Mouse (Mus musculus) heart, embryonic 13.5 days (tissue): ENCODE measurements around the gene Iqgap2. TPM values are rescaled to one million over a fixed set of nuclear protein-coding genes. Genes with fewer than 3 reads are reported as not detected.

Experiments used
- ATAC-seq: fragments of 200-750 bp; cut with Nextera tagmentation; 2 replicates; pipeline ENCODE4 v1.8.0; 2017; ENCODE audit warnings: moderate TSS enrichment; ENCODE audit not compliant: insufficient number of reproducible peaks, low FRiP score, low TSS enrichment; ENCODE audit errors: extremely low read depth
- H3K27ac ChIP-seq: fragments of 300-500 bp; sonication (generic); replicated peaks from 2 replicates; pipeline ENCODE4 v1.5.1; 2015; ENCODE audit warnings: moderate library complexity, mild to moderate bottlenecking, inconsistent platforms
- H3K27me3 ChIP-seq: fragments of 300-500 bp; sonication (generic); replicated peaks from 2 replicates; pipeline ENCODE4 v1.6.1; 2015; ENCODE audit warnings: mild to moderate bottlenecking, inconsistent platforms
- H3K36me3 ChIP-seq: fragments of 300-500 bp; sonication (generic); 2 replicates; pipeline ENCODE4 v1.6.1; 2015; ENCODE audit warnings: mild to moderate bottlenecking, inconsistent platforms
- H3K4me1 ChIP-seq: fragments of 300-500 bp; sonication (generic); 2 replicates; pipeline ENCODE4 v1.6.1; 2015; ENCODE audit warnings: inconsistent platforms
- H3K4me2 ChIP-seq: fragments of 300-500 bp; sonication (generic); 2 replicates; pipeline ENCODE4 v1.6.1; 2015; ENCODE audit warnings: inconsistent platforms, mild to moderate bottlenecking, moderate library complexity
- H3K4me3 ChIP-seq: fragments of 300-500 bp; sonication (generic); 2 replicates; pipeline ENCODE4 v1.5.1; 2015; ENCODE audit warnings: moderate library complexity, mild to moderate bottlenecking, inconsistent platforms
- H3K9ac ChIP-seq: fragments of 300-500 bp; sonication (generic); 2 replicates; pipeline ENCODE4 v1.6.1; 2015; ENCODE audit warnings: inconsistent platforms, mild to moderate bottlenecking, moderate library complexity
- H3K9me3 ChIP-seq: fragments of 300-500 bp; sonication (generic); 2 replicates; pipeline ENCODE4 v1.6.1; 2016; ENCODE audit warnings: inconsistent platforms
- WGBS: fragments of 180-500 bp; shearing (Covaris S2); methylation state at CpG from one replicate; pipeline ENCODE4 v1.1.7; 2015; ENCODE audit warnings: mixed read lengths; 5-methylcytosine and 5-hydroxymethylcytosine counted together
- polyA plus RNA-seq: library from polyadenylated mRNA; unstranded; fragments of >200 nt; fragmentation: Nextera tagmentation; extraction: Ambion mirVana; gene quantifications from 2 replicates; pipeline ENCODE4 v1.2.1, GENCODE M21; 2015

Iqgap2 gene
- polyA plus RNA-seq, 1 experiment from 2014 or later: 3.6 TPM

DNA sequence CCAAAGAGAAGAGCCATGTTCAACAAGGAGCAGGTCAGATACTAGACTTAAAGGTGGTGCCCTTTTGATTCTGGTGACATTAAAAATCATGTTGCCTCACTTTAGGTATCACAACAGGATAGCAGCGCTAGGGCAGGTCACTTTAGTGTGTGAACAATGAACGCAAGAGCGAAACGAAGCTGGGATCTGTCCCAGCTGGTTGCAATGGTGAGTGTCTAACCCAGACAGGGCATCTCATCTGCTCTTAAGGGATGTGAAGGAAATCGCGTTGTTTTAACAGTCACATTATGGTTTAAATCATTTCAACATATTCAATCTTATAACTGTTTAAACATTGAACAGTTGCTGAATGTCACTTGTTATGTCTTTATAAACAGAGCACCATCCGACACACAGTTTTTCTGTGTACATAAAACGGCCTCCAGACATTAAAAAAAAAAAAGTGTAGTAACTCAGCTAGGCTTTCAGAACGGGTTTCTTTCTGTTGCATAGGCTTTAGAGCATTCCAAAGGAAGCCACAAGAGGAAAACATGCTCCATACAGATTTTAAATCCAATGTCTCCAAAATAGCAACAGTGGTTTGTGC is 148.7 kb downstream of the Iqgap2 start:
- no peak for ATAC-seq
- no peak overlapping the region for H3K27ac ChIP-seq
- no peaks in the 10 kb centered on the region for H3K36me3 ChIP-seq
- 73% methylated on average over 9 of the region's 9 CpGs for WGBS
- no peak overlapping the region for H3K9ac ChIP-seq
- H3K4me3 ChIP-seq: no peak overlapping the region
- peaks cover 16% of the 10 kb centered on the region; the same call in 1 of the 2 replicates for H3K4me1 ChIP-seq
- no peaks in the 10 kb centered on the region for H3K27me3 ChIP-seq
- no peaks in the 10 kb centered on the region for H3K9me3 ChIP-seq
- no peak overlapping the region for H3K4me2 ChIP-seq

GRCm38 (mm10) chr13:95741813-95742689 is 149.7 kb downstream of the Iqgap2 start:
- no peaks in the 10 kb centered on the region for H3K36me3 ChIP-seq
- H3K27me3 ChIP-seq: no peaks in the 10 kb centered on the region
- H3K4me1 ChIP-seq: peaks cover 9% of the 10 kb centered on the region; the same call in 1 of the 2 replicates
- H3K4me3 ChIP-seq: no peak overlapping the region
- H3K27ac ChIP-seq: no peak overlapping the region
- H3K4me2 ChIP-seq: no peak overlapping the region
- no peak for ATAC-seq
- no peak overlapping the region for H3K9ac ChIP-seq
- no peaks in the 10 kb centered on the region for H3K9me3 ChIP-seq
- WGBS: 86% methylated on average over 11 of the region's 11 CpGs

GRCm38 (mm10) chr13:95739651-95740050 is 152.1 kb downstream of the Iqgap2 start:
- no peak for ATAC-seq
- no peaks in the 10 kb centered on the region for H3K27me3 ChIP-seq
- no peaks in the 10 kb centered on the region for H3K36me3 ChIP-seq
- H3K4me3 ChIP-seq: no peak overlapping the region
- 60% methylated on average over 5 of the region's 5 CpGs for WGBS
- H3K4me1 ChIP-seq: 0 out of 2 replicates have a peak, but pooled peaks cover 7% of the 10 kb centered on the region
- no peaks in the 10 kb centered on the region for H3K9me3 ChIP-seq
- no peak overlapping the region for H3K27ac ChIP-seq
- no peak overlapping the region for H3K4me2 ChIP-seq
- no peak overlapping the region for H3K9ac ChIP-seq

DNA sequence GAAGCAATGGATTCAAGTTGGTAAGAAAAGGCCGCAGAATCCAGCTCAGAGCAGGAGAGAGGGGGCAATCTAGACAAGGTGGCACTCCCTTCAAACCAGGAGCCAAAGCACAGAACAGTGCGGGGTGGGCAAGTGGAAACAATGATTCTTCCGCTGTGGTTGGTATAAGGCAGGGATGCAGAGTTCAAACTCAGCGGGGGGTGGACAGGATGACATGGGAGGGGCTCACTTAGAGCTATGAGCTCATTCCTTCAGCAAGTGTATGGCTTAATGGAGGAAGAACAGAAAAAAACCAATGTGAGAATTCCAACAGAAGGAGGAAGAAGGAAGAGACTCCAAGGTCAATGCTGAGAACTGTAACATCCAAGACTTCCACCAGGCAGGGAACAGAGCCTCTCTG is 161.2 kb downstream of the Iqgap2 start:
- H3K27ac ChIP-seq: no peak overlapping the region

GRCm38 (mm10) chr13:95719320-95720232 is 172.1 kb downstream of the Iqgap2 start:
- peak overlapping the region; percentile 67; the same call in 1 of the 2 replicates for H3K9ac ChIP-seq
- H3K36me3 ChIP-seq: no peaks in the 10 kb centered on the region
- H3K27me3 ChIP-seq: no peaks in the 10 kb centered on the region
- H3K27ac ChIP-seq: no peak overlapping the region
- H3K4me2 ChIP-seq: peak overlapping the region; percentile 66
- WGBS: 43% methylated on average over 14 of the region's 14 CpGs
- peak overlapping the region; percentile 44 for H3K4me3 ChIP-seq
- peak; percentile 42; the same call in 1 of the 2 replicates for ATAC-seq
- H3K9me3 ChIP-seq: no peaks in the 10 kb centered on the region
- H3K4me1 ChIP-seq: peaks cover 13% of the 10 kb centered on the region

More for the DNA sequence above, 161.2 kb downstream of the Iqgap2 start:
- H3K9me3 ChIP-seq: no peaks in the 10 kb centered on the region
- H3K4me1 ChIP-seq: 0 out of 2 replicates have a peak, but pooled peaks cover 2% of the 10 kb centered on the region
- WGBS: 80% methylated on average over 4 of the region's 4 CpGs
- no peaks in the 10 kb centered on the region for H3K27me3 ChIP-seq
- H3K4me3 ChIP-seq: no peak overlapping the region
- no peak overlapping the region for H3K4me2 ChIP-seq
- H3K36me3 ChIP-seq: no peaks in the 10 kb centered on the region
- H3K9ac ChIP-seq: no peak overlapping the region
- no peak for ATAC-seq

DNA sequence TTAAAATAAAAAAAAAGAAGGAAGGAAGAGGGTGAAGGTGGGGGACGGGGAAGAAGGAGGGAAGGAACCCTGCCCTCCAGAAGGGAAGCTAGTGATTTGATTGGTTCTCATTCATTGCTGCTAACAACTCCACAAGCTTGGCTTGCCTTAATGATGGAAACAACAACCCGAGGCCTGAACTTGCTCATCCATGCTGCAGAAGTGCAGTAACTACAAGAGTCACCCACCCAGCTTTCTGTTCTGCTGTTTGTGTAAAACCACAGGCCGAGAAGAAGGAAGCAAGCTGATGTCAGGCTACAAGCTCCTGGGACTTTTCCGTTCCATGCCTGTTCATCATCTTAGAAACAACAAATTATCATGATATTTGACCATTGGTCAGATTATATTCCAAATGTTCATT is 176.4 kb downstream of the Iqgap2 start:
- ATAC-seq: no peak
- H3K9me3 ChIP-seq: no peaks in the 10 kb centered on the region
- no peak overlapping the region for H3K27ac ChIP-seq
- 68% methylated on average over 4 of the region's 4 CpGs for WGBS
- H3K9ac ChIP-seq: no peak overlapping the region
- no peaks in the 10 kb centered on the region for H3K36me3 ChIP-seq
- no peaks in the 10 kb centered on the region for H3K27me3 ChIP-seq
- peaks cover 13% of the 10 kb centered on the region for H3K4me1 ChIP-seq
- no peak overlapping the region for H3K4me3 ChIP-seq
- H3K4me2 ChIP-seq: no peak overlapping the region

DNA sequence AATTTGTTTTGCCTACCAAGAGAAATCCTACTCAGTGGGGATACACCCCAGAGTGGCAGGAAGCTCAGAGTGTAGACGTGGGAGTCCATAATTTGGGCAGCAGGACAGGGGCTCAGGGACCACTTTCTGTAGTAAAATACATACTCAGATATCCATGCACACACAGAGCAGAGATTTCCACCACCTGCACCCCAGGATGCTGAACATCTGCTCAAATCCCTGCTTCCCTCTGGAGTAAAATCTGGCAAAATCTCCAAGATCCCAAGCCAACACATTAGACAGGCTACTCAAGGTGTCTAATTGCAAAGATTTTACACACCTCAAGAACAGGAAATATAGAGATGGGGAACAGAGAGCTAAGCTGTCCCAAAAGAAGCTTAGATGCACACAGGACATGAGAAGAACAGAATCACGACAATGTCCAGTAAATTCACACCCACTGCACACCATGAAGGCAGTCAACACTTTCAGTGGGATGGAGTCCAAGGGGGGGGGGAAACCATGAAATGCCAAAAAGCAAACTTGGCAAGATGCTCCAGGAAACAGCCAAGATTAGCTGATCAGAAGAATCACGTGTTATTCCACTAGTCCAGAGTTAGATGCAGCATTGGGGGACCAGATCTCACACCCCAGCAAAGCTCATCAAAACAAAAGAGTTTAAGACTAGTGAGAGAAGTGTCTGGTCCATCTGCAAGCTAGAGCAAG is 177.3 kb downstream of the Iqgap2 start:
- 45% methylated on average over 3 of the region's 3 CpGs for WGBS
- H3K36me3 ChIP-seq: no peaks in the 10 kb centered on the region

DNA sequence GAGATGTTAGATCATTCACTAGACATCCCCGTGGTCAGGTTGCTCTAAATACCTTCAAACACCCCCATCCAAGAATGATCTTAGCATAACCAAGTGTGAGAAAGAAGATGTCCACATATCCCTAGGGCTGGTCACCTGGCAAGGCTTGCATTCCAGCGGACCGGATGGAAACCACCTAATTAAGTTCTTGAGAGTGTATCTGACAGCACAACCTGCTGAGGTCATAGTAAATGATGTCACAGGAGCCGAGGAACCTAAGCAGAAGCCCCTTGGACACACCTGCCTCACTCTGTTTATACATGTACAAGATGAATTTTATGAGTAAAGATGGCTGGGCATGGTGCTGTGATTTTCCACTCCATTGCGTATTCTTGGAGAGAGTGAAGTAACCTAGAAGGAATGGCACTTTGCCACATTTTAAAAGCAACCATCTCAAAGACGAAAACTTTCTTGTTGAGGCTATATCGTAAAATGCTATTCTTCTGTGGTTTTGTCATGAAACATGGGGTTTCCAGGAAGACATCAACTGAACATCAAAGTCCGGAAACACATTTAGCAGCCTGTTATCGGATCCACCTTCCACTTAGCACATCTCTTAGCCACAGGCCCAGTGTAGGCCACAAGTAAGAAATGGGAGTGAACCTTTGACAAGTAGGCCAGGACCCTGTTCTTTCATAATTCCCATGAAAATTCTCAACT is 179.0 kb downstream of the Iqgap2 start:
- 83% methylated on average over 9 of the region's 9 CpGs for WGBS
- Histone ChIP-seq H3K4me1 (peaks cover 3% of the 10 kb centered on the region; the same call in 1 of the 2 replicates), H3K9ac (no peak overlapping the region), H3K27ac (no peak overlapping the region), H3K4me3 (no peak overlapping the region), H3K9me3 (no peaks in the 10 kb centered on the region), H3K36me3 (no peaks in the 10 kb centered on the region), H3K27me3 (no peaks in the 10 kb centered on the region), H3K4me2 (no peak overlapping the region)
- ATAC-seq: no peak

More for the DNA sequence above, 177.3 kb downstream of the Iqgap2 start:
- no peak overlapping the region for H3K27ac ChIP-seq
- no peaks in the 10 kb centered on the region for H3K27me3 ChIP-seq
- no peak overlapping the region for H3K4me3 ChIP-seq
- no peak overlapping the region for H3K4me2 ChIP-seq
- peaks cover 7% of the 10 kb centered on the region for H3K4me1 ChIP-seq
- no peak for ATAC-seq
- no peak overlapping the region for H3K9ac ChIP-seq
- no peaks in the 10 kb centered on the region for H3K9me3 ChIP-seq

DNA sequence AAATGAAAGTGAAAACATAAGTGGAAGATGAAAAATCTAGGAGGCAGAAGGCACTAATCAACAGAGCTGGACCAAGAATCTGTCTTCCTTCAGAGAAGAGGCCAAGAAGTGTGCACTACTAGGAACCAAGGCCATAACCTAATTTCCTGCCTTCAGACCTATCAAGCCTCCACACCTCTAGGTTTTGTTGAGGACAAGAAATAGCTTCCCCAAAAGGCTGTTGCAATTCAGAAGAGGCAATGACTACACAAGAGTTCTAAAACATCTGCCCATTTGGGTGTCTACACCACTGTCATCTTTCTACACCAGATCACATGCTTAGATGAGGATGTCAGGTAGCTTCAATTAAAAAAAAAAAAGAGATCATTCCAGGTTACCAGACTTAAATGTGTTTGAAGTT is 179.7 kb downstream of the Iqgap2 start:
- Histone ChIP-seq H3K9me3 (no peaks in the 10 kb centered on the region), H3K9ac (no peak overlapping the region), H3K36me3 (no peaks in the 10 kb centered on the region), H3K4me2 (no peak overlapping the region), H3K4me3 (no peak overlapping the region), H3K27ac (no peak overlapping the region), H3K27me3 (no peaks in the 10 kb centered on the region), H3K4me1 (peaks cover 3% of the 10 kb centered on the region; the same call in 1 of the 2 replicates)
- no peak for ATAC-seq

DNA sequence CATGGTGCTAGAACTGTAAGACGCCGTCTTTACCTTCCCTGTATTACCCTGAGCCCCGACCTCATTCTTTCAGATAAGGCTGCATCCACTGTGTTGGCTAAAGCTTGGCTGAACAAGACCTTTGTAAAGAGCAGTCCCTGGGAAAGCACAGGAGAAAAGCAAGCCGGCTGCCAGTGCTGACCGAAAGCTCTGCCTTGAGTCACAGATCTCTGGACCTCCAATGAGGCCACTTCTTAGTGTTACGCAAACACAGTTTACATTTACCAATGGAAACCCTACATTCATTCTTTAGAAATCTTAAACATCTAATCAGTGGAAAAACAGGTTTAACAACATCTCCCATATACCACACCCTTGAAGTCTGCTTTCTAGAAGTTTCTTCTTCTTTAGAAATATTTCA is 186.1 kb downstream of the Iqgap2 start:
- H3K4me1 ChIP-seq: peaks cover 5% of the 10 kb centered on the region; the same call in 1 of the 2 replicates
- no peak overlapping the region for H3K4me3 ChIP-seq
- ATAC-seq: no peak
- H3K27me3 ChIP-seq: no peaks in the 10 kb centered on the region
- H3K27ac ChIP-seq: no peak overlapping the region
- WGBS: 84% methylated on average over 6 of the region's 6 CpGs
- no peak overlapping the region for H3K4me2 ChIP-seq
- H3K9me3 ChIP-seq: no peaks in the 10 kb centered on the region
- H3K36me3 ChIP-seq: no peaks in the 10 kb centered on the region
- H3K9ac ChIP-seq: no peak overlapping the region
